Mouse (Mus musculus) embryo, embryonic 9.5 days (tissue): ENCODE data around the gene Pwp2.
"Not testable (repeated sequence)": the region's sequence is repeated elsewhere in the genome, so short reads cannot be mapped to it uniquely, and the experiment has no call there.

Experiments used
- DNase-seq: peaks from one replicate; pipeline ENCODE4 v3.0.0-alpha.2; 2017; ENCODE audit errors: extremely low spot score

Gene Pwp2

GRCm38 (mm10) chr10:78184531-78185380 is at the start of gene Pwp2:
Pwp2 (minus strand) TSS chr10:78185149.
- peak; percentile 89 for DNase-seq

GRCm38 (mm10) chr10:78233756-78234155 is 48.8 kb upstream of the Pwp2 start:
- DNase-seq = no peak

GRCm38 (mm10) chr10:78233161-78233560 is 48.2 kb upstream of the Pwp2 start:
- no peak for DNase-seq

- no peak for DNase-seq
These were observed 47.5 kb upstream of the Pwp2 start for GRCm38 (mm10) chr10:78232301-78232980.

GRCm38 (mm10) chr10:78228560-78228928 is 43.6 kb upstream of the Pwp2 start:
- no peak for DNase-seq

- DNase-seq = no peak
These were observed 43.1 kb upstream of the Pwp2 start for GRCm38 (mm10) chr10:78227875-78228559.

GRCm38 (mm10) chr10:78224136-78224535 is 39.2 kb upstream of the Pwp2 start:
- no peak for DNase-seq

- DNase-seq = no peak
These were observed 38.0 kb upstream of the Pwp2 start for GRCm38 (mm10) chr10:78222908-78223307.

- DNase-seq = no peak
These were observed 36.4 kb upstream of the Pwp2 start for GRCm38 (mm10) chr10:78221315-78221714.

GRCm38 (mm10) chr10:78219528-78219927 is 34.6 kb upstream of the Pwp2 start:
- DNase-seq = no peak

- no peak for DNase-seq
These were observed 33.6 kb upstream of the Pwp2 start for GRCm38 (mm10) chr10:78218576-78218975.

- DNase-seq = no peak
These were observed 31.6 kb upstream of the Pwp2 start for GRCm38 (mm10) chr10:78216376-78217083.

- no peak for DNase-seq
These were observed 29.4 kb upstream of the Pwp2 start for GRCm38 (mm10) chr10:78214371-78214770.

GRCm38 (mm10) chr10:78211311-78211710 is 26.4 kb upstream of the Pwp2 start:
- DNase-seq = no peak

GRCm38 (mm10) chr10:78201182-78201581 is 16.2 kb upstream of the Pwp2 start:
- DNase-seq = no peak

- DNase-seq = no peak
These were observed 8.0 kb upstream of the Pwp2 start for GRCm38 (mm10) chr10:78192933-78193332.

- not testable (repeated sequence) for DNase-seq
These were observed 1.1 kb upstream of the Pwp2 start for GRCm38 (mm10) chr10:78186076-78186475.

- no peak for DNase-seq
These were observed 404 bp upstream of the Pwp2 start for GRCm38 (mm10) chr10:78185381-78185725.

GRCm38 (mm10) chr10:78183577-78183976 is 1.4 kb downstream of the Pwp2 start:
- DNase-seq = no peak

- no peak for DNase-seq
These were observed 2.6 kb downstream of the Pwp2 start for GRCm38 (mm10) chr10:78182321-78182720.

- DNase-seq = no peak
These were observed 10.5 kb downstream of the Pwp2 start for GRCm38 (mm10) chr10:78174474-78174873.

- no peak for DNase-seq
These were observed 13.4 kb downstream of the Pwp2 start for GRCm38 (mm10) chr10:78171581-78171980.
